Mouse (Mus musculus): ENCODE results near the gene En2.

En2 gene

DNA sequence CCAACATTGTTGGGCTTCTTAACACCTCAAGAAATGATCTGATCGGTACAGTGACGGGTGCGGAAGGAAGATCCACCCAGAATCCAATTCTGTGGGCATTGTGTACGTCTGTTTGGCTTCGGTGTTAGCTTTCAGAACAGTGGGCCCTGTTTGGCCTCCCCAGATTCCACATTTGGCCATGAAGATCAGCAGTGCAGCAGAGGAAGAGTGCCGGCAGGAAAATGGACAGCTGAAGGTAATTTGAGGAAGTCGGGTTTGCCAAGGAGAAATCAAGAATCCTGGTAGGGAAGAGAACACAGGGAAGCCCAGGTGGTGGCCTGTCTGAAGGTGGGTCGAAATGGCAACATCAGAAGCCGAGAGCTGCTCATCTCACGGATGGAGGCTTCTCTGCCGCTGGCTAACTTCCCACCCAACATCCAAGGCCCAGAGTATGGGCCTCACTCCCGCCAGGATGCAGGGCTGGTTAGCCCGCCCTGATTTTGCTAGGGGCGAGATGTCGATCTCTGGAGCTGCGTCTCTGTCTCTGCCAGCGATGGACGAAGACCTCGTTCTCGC, 4.0 kb upstream of the En2 start:
- no peak for DNase-seq

GRCm38 (mm10) chr5:28161938-28162402, 3.5 kb upstream of the En2 start:
- no peak for DNase-seq

DNA sequence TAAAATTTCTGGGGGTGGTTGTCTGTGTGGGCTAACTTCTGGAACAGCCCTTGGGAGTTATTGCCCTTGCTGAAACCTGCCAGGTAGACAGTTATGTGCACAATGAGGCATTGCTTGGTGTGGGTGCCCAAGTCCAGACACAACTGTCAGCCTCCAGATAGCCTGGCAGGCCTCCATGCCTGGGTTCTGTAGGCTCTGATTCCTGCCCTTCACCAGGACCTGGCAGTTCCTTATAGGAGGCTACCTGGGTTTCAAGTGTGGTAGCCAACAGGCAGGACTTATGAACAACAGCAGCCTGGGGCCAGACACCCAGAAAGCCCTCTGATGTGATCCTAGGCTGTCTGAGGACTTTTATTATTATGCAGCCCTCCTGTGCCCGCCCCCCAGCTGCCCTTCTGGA, 1.6 kb upstream of the En2 start:
- DNase-seq, result no peak

GRCm38 (mm10) chr5:28166256-28167231, 1.1 kb downstream of the En2 start:
- peak; percentile 21 for DNase-seq

DNA sequence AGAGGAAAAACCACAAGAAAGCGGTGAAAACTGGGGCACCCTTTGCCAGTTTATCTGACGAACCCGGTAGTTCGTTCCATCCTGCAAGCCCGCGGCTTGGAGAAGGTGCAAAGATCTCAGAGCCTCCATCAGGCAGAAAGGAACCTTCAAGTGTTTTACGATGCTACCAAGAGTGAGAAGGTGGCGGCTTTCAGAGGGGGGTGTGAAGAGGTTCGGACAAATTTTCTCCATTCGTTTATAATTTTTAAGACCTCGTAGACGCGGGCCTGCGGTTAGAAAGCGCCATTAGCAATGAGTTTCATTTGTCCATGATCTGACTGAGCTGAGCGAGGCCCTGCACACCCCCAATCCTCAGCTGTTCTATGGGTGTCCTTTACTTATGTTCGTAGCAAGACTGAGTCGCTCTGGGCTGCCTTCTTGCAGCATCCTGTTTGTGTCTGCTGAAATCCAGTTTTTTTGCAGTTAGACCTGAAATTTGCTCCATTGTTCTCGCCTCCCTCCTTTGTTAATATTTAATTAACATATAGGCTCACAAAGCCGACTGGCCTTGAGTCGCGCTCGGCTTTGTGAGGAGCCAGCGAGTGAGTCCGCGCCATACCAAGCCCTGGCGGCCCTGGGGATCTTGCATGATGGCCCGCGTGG, 2.2 kb downstream of the En2 start:
- DNase-seq, result no peak

DNA sequence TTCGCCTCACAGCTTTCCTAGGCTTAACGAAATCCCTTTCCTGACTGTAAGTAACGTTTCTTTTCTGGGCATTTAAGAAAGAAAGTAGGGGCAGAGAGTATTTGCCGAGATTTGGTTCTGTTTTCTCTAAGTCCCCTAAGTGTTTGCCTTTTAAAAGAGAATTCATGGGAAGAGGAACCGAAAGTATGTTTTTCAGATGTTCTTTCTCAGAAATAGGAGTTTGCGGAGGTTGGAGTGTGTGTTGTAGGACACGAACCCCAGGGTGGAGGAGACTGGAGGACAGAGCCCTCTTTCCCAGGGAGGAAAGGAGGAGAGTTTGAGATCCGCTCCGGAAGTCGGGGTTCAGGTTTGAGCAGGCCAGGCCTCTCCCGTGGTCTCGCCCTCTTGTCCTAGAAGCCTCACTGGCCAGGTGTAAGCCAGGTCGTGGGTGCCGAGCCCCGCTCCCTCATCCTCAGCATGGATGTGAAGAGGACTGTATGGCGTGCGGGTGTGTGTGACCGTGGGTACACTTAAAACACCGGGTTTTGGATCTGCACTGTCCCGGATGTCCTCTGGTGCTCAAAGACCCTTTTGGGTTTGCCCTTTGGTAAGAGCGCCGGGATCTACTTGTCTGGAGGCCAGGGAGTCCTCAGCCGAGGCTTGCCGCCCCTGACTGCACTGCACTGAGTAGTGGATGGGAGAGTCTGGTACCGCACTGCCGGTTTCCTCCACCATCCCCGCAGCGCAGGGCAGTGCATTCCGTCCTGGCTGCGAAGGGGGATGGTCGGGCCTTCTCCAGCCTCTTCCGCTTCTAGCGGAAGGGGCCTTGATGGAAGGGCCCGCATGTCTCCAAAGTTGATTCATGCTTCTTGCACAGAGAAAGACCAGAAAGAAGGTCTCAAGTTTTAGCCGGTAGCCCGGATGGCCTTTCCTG, 3.0 kb downstream of the En2 start:
- no peak for DNase-seq

- no peak for DNase-seq
Observed at GRCm38 (mm10) chr5:28169166-28169801, 3.8 kb downstream of the En2 start.

- DNase-seq, result no peak
Observed at GRCm38 (mm10) chr5:28170081-28170480, 4.6 kb downstream of the En2 start.

DNA sequence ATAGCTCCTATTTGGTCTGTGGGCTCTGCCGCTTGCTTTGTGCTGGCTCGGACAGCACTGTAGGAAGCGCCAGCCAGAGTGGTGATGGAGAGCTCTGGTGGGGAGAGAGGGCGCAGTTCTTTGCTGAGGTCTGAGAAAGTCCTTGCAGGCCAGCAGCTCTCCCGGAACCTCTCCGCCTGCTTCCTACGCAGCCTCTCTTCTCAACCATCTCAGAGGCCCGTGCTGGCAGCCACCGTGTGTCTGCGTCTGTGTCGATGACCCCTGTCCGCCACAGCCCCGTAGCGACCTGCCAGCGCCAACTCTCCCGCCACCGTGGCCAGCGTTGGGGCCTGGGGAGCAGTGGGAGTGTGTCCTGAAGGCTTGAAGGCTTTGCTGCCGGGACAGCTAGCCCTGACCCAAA, 5.4 kb downstream of the En2 start:
- DNase-seq, result no peak

DNA sequence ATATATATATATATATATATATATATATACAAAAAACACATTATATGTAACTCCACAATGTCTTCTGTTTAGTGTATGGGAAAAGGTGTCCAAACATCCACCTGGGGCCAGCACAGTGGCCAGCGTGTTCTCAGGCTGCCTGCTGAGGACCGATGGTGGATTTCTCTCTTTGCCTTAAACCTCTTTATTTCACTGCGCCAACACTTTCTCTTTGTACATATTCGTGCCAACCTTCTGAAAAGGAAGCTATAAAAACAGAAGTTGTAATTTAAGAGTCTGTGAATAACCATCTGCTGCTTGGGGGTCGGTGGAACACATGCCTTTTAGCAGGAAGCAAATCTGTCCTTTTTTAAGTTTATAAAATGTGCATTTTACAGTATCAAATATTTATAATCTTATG, 6.2 kb downstream of the En2 start:
- DNase-seq, result no peak

GRCm38 (mm10) chr5:28172261-28172920, 6.9 kb downstream of the En2 start:
- no peak for DNase-seq

DNA sequence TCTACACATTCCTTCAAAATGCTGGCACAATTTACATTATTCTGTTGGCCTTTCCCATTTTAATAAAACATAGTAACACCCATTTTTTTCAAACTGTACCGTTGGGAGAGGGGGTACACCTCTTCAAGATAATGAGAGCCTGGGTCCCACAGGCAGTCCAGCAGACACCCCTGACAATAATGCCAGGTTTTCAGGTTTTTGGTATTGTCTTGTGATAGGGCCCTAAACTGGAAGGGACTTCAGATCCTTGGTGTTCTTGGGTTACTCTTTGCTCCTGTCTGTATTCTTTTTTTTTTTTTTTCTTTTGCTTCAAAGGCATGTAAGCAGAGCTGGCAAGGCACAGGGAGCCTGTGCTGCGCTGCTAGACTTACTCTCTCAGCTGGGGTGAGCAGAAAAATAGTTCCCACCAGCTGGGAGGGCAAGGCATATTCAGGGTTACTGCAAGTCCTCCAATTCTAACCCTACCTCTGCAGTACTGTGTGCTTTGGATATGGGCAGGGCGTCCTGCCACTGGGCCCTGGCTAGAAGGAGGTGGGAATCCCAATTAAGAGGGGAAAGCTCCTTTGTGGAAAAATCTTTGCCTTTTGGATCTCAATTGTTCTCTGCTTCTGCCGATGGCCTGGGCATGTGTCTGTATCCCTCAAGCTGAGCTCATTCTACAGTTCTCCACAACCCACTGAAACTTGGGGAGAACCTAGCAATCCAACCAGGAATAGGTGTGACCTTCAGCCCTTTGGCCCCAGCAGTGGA, 7.6 kb downstream of the En2 start:
- no peak for DNase-seq

DNA sequence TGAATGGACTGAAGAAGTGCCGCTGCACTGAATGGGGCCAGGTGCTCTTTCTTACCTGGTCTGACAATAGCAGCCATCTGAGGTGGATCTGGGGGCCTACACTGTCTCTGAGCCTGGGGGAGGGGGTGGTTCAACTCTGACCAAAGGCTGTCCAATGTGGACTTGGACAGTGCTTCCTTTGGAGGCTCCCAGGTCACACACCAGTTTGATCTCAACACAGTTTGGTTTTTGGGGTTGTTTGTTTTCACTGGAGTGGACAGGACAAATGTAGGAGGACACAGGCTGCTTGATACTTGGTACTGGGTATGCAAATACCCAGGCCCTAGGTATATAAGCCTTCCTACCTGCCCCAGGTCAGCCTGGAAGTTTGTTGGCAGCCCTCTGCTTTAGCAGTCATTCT, 8.2 kb downstream of the En2 start:
- no peak for DNase-seq

- DNase-seq, result no peak
Observed at GRCm38 (mm10) chr5:28174086-28174485, 8.6 kb downstream of the En2 start.

- no peak for DNase-seq
Observed at GRCm38 (mm10) chr5:28174876-28175569, 9.5 kb downstream of the En2 start.

DNA sequence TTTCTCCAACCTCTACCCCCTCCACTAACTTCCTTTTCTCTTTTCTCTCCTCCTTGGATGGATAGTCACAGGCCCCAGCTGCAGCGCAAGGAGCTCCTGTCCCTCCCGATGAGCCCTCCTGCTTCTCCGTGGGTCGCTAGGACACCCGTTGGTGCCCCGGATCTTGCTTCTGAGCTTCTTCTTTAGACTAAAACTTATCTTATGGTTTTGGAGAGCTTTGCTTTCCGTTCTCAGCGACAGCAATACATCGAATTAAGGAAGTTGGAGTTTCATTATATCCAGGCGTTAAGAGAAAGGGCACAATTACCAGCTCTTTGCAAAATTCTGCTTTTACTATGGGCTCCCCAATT, 10.1 kb downstream of the En2 start:
- DNase-seq, result no peak

GRCm38 (mm10) chr5:28176023-28176422, 10.5 kb downstream of the En2 start:
- DNase-seq, result no peak

DNA sequence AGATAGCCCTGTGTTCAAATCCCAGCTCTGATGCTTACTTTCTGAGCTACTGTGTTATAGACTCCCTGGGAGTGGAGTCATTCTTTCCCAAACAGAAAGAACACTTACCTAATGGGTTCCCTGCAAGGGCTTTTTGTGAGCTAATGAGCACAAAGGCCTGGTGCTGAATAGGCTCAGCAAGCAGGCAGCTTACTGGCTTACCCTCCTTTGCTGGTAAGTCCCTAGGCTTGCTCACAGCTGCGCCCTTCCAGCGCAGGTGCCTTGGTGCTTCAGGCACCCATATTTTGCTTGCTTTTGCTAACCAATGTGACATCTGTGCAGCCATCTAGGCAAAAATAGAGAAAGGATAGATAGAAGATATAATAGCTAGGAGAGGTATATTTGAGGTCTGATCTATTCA, 11.1 kb downstream of the En2 start:
- no peak for DNase-seq

GRCm38 (mm10) chr5:28178322-28178721, 12.8 kb downstream of the En2 start:
- no peak for DNase-seq

DNA sequence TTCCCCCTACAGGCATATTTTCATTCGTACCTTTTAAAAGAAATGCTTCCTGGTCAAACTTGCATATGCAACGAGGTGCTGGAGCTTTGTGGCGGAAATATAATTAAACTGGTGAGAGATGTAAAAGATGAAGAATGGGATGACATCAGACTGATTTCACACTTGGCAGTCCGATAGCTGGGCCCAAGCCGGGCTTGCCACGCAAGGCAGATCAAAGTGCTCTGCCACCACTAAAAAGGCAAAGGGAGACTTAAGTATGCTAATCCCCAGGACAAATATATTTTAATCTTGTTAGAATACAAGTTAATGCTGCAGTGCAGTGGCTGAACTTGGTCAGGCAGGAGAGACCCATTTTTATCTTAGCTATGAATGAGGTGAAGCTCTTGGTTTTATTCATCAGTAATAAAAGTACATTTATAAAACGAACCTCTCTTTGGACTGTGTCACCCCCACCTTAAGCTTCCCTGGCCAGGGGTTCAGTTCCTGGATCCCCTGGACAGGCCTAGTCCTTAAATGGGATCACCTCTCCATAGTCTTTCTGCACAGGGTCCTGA, 13.8 kb downstream of the En2 start:
- DNase-seq, result no peak

All from kidney, adult 11 months (tissue).